Mouse (Mus musculus): ENCODE measurements at regions not wholly inside any gene's neighbourhood (a gene's known extent, or its start where the extent isn't known, plus 50 kb on each side); places are given as distances from the start of the nearest gene placed in this dataset.

- Histone ChIP-seq H3K36me3 (ENCODE audit: insufficient read depth, low read length) (no peaks in the 10 kb centered on the region), H3K27me3 (ENCODE audit: insufficient read depth, low read length) (no peaks in the 10 kb centered on the region), H3K4me1 (ENCODE audit: insufficient read depth, low read length) (no peaks in the 10 kb centered on the region), H3K4me2 (ENCODE audit: low read depth, low read length) (no peak overlapping the region), H3K27ac (no peak overlapping the region), H3K9ac (replicated peaks; ENCODE audit: low read length) (no peak overlapping the region), H3K4me3 (ENCODE audit: low read length) (no peak overlapping the region), H3K9me3 (ENCODE audit: low read length) (no peaks in the 10 kb centered on the region)
- no peak for DNase-seq (ENCODE audit: low spot score)
- 82% methylated on average over 5 of the region's 5 CpGs for WGBS
- no peak for ATAC-seq
- TF ChIP-seq CTCF (IDR thresholded peaks at IDR 0.05; ENCODE audit: low read depth), result no peak
These were observed 73.2 kb upstream of the 1700021F07Rik start for GRCm38 (mm10) chr2:173449198-173449597.

- WGBS, result 87% methylated on average over 15 of the region's 15 CpGs
- Histone ChIP-seq H3K9me3 (ENCODE audit: low read length) (no peaks in the 10 kb centered on the region), H3K36me3 (ENCODE audit: insufficient read depth, low read length) (no peaks in the 10 kb centered on the region), H3K4me2 (ENCODE audit: low read depth, low read length) (no peak overlapping the region), H3K27ac (no peak overlapping the region), H3K4me3 (ENCODE audit: low read length) (no peak overlapping the region), H3K4me1 (ENCODE audit: insufficient read depth, low read length) (no peaks in the 10 kb centered on the region), H3K27me3 (ENCODE audit: insufficient read depth, low read length) (no peaks in the 10 kb centered on the region), H3K9ac (replicated peaks; ENCODE audit: low read length) (no peak overlapping the region)
- TF ChIP-seq CTCF (IDR thresholded peaks at IDR 0.05; ENCODE audit: low read depth), result no peak
- ATAC-seq, result no peak
- DNase-seq (ENCODE audit: low spot score), result no peak
These were observed 70.3 kb upstream of the 1700021F07Rik start for GRCm38 (mm10) chr2:173451993-173452481.

GRCm38 (mm10) chr2:173452800-173453199, 69.6 kb upstream of the 1700021F07Rik start:
- no peaks in the 10 kb centered on the region for H3K27me3 ChIP-seq (ENCODE audit: insufficient read depth, low read length)
- no peak for TF ChIP-seq CTCF (IDR thresholded peaks at IDR 0.05; ENCODE audit: low read depth)
- no peak overlapping the region for H3K4me3 ChIP-seq (ENCODE audit: low read length)
- no peaks in the 10 kb centered on the region for H3K36me3 ChIP-seq (ENCODE audit: insufficient read depth, low read length)
- 86% methylated on average over 4 of the region's 4 CpGs for WGBS
- ATAC-seq, result no peak
- H3K9ac ChIP-seq (replicated peaks; ENCODE audit: low read length), result no peak overlapping the region
- no peak overlapping the region for H3K27ac ChIP-seq
- no peaks in the 10 kb centered on the region for H3K9me3 ChIP-seq (ENCODE audit: low read length)
- DNase-seq (ENCODE audit: low spot score), result no peak
- H3K4me1 ChIP-seq (ENCODE audit: insufficient read depth, low read length), result no peaks in the 10 kb centered on the region
- no peak overlapping the region for H3K4me2 ChIP-seq (ENCODE audit: low read depth, low read length)

- Histone ChIP-seq H3K4me2 (ENCODE audit: low read depth, low read length) (no peak overlapping the region), H3K9me3 (ENCODE audit: low read length) (no peaks in the 10 kb centered on the region), H3K36me3 (ENCODE audit: insufficient read depth, low read length) (no peaks in the 10 kb centered on the region), H3K9ac (replicated peaks; ENCODE audit: low read length) (no peak overlapping the region), H3K4me1 (ENCODE audit: insufficient read depth, low read length) (no peaks in the 10 kb centered on the region), H3K27me3 (ENCODE audit: insufficient read depth, low read length) (no peaks in the 10 kb centered on the region), H3K27ac (no peak overlapping the region), H3K4me3 (ENCODE audit: low read length) (no peak overlapping the region)
- ATAC-seq (no peak), DNase-seq (ENCODE audit: low spot score) (peak; percentile 46)
- WGBS, result 71% methylated on average over 14 of the region's 14 CpGs
- peak; percentile 75 for TF ChIP-seq CTCF (IDR thresholded peaks at IDR 0.05; ENCODE audit: low read depth)
These were observed 68.6 kb upstream of the 1700021F07Rik start for GRCm38 (mm10) chr2:173453569-173454405.

GRCm38 (mm10) chr2:173454741-173455140, 67.6 kb upstream of the 1700021F07Rik start:
- no peaks in the 10 kb centered on the region for H3K9me3 ChIP-seq (ENCODE audit: low read length)
- no peaks in the 10 kb centered on the region for H3K36me3 ChIP-seq (ENCODE audit: insufficient read depth, low read length)
- no peak overlapping the region for H3K4me3 ChIP-seq (ENCODE audit: low read length)
- no peaks in the 10 kb centered on the region for H3K27me3 ChIP-seq (ENCODE audit: insufficient read depth, low read length)
- H3K9ac ChIP-seq (replicated peaks; ENCODE audit: low read length), result no peak overlapping the region
- 95% methylated on average over 4 of the region's 4 CpGs for WGBS
- TF ChIP-seq CTCF (IDR thresholded peaks at IDR 0.05; ENCODE audit: low read depth), result no peak; the same call in 1 of the 2 replicates
- no peak overlapping the region for H3K4me2 ChIP-seq (ENCODE audit: low read depth, low read length)
- DNase-seq (ENCODE audit: low spot score) (no peak), ATAC-seq (no peak)
- H3K4me1 ChIP-seq (ENCODE audit: insufficient read depth, low read length), result no peaks in the 10 kb centered on the region
- H3K27ac ChIP-seq, result no peak overlapping the region

GRCm38 (mm10) chr2:173455216-173455615, 67.2 kb upstream of the 1700021F07Rik start:
- DNase-seq (ENCODE audit: low spot score), result no peak
- TF ChIP-seq CTCF (IDR thresholded peaks at IDR 0.05; ENCODE audit: low read depth), result no peak
- H3K27me3 ChIP-seq (ENCODE audit: insufficient read depth, low read length), result no peaks in the 10 kb centered on the region

GRCm38 (mm10) chr2:173456083-173456482, 66.3 kb upstream of the 1700021F07Rik start:
- Histone ChIP-seq H3K4me2 (ENCODE audit: low read depth, low read length) (no peak overlapping the region), H3K27me3 (ENCODE audit: insufficient read depth, low read length) (no peaks in the 10 kb centered on the region), H3K9me3 (ENCODE audit: low read length) (no peaks in the 10 kb centered on the region), H3K9ac (replicated peaks; ENCODE audit: low read length) (no peak overlapping the region), H3K27ac (no peak overlapping the region), H3K36me3 (ENCODE audit: insufficient read depth, low read length) (no peaks in the 10 kb centered on the region), H3K4me1 (ENCODE audit: insufficient read depth, low read length) (no peaks in the 10 kb centered on the region), H3K4me3 (ENCODE audit: low read length) (no peak overlapping the region)
- WGBS, result 85% methylated on average over 7 of the region's 7 CpGs
- DNase-seq (ENCODE audit: low spot score) (no peak), ATAC-seq (no peak)
- peak; percentile 22; the same call in 1 of the 2 replicates for TF ChIP-seq CTCF (IDR thresholded peaks at IDR 0.05; ENCODE audit: low read depth)

More at GRCm38 (mm10) chr2:173455216-173455615, 67.2 kb upstream of the 1700021F07Rik start:
- WGBS, result 92% methylated on average over 12 of the region's 12 CpGs
- Histone ChIP-seq H3K27ac (no peak overlapping the region), H3K9me3 (ENCODE audit: low read length) (no peaks in the 10 kb centered on the region), H3K36me3 (ENCODE audit: insufficient read depth, low read length) (no peaks in the 10 kb centered on the region), H3K4me1 (ENCODE audit: insufficient read depth, low read length) (no peaks in the 10 kb centered on the region), H3K9ac (replicated peaks; ENCODE audit: low read length) (no peak overlapping the region), H3K4me3 (ENCODE audit: low read length) (no peak overlapping the region), H3K4me2 (ENCODE audit: low read depth, low read length) (no peak overlapping the region)
- ATAC-seq, result no peak

Measured in hindbrain, postnatal 0 days (tissue).